Mouse (Mus musculus): ENCODE results near the gene Shroom3. TPM values are rescaled to one million over a fixed set of nuclear protein-coding genes. Genes with fewer than 3 reads are reported as not detected.

The Shroom3 gene
- polyA plus RNA-seq, 1 experiment from 2014 or later: 2.1 TPM

DNA sequence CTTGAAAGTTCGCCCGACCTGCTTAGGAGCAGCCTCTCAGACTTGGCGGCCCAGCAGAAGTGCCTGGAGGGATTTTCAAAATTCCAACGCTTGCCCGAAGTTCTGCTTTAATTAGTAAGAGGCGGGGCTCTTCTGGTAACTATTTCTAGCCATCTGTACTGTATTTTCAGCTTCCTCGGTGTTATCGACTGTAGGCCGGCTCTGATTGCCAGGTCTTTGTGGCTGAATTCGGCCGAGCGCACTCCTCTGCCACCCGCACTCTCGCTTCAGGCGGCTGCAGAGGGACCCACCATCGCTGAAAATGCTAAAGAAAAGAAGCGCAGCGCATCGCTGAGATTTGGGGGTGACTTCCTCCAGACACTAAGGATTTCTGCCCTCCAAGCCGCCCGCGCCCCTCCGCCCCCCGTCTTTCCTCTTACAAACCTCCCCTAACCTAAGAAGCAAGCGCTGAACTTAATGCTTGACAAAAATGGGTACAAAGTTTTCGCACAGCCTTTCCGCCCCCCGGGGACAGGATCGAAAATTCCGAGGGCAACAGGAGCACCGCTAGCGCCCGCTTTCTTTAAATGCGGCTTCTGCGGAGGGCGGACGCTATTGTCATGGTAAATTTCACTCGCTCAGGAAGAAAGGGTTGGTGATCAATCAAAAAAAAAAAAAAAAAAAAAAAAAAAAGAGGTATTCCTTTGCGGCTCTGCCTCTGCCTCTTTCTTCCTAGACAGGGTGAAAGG, 450 bp upstream of the Shroom3 start:
- Histone ChIP-seq H3K4me3 (peak overlapping the region; percentile 56), H3K9ac (peak overlapping the region; percentile 76), H3K4me2 (peak overlapping the region; percentile 98), H3K9me3 (no peaks in the 10 kb centered on the region), H3K27me3 (no peaks in the 10 kb centered on the region), H3K4me1 (replicated peaks) (peaks cover 15% of the 10 kb centered on the region), H3K27ac (peak overlapping the region; percentile 62), H3K36me3 (no peaks in the 10 kb centered on the region)
- 1% methylated on average over 39 of the region's 39 CpGs for WGBS
- 0 out of 2 replicates have a peak, but pooled peaks have one; percentile 29 for ATAC-seq (ENCODE audit: low FRiP score)

DNA sequence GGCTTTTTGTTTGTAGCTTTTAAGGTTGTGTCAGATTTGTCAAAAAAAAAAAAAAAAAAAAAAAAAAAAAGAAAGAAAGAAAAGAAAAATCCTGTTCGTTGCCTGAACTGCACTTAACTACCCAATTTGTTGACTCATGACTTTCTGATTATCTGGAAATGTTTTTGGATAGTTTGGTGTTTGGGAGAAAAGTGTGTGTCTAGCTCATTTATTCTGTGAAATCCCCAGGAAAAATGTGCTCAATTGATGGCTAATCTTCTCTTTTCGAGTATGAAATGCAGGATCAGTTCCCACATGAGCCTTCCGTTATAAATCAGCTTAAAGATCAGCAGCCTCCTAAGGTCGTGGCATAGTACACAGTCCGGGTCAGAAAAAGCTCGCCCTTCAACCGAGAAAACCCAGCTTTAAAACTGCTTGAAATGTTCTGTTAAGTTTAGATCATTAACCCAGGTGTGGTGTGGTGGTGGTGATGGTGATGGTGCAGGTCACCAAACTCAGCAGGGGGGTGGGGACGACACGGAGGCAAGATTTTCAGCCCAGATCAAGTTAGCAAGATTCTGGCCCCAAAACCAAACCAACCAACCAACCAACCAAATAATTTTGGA, 738 bp downstream of the Shroom3 start:
- WGBS: 10% methylated on average over 9 of the region's 9 CpGs
- Histone ChIP-seq H3K4me2 (peak overlapping the region; percentile 98), H3K36me3 (no peaks in the 10 kb centered on the region), H3K9me3 (no peaks in the 10 kb centered on the region), H3K27ac (no peak overlapping the region), H3K4me3 (peak overlapping the region; percentile 56), H3K27me3 (no peaks in the 10 kb centered on the region), H3K4me1 (replicated peaks) (peaks cover 15% of the 10 kb centered on the region), H3K9ac (no peak overlapping the region)
- ATAC-seq (ENCODE audit: low FRiP score): no peak

DNA sequence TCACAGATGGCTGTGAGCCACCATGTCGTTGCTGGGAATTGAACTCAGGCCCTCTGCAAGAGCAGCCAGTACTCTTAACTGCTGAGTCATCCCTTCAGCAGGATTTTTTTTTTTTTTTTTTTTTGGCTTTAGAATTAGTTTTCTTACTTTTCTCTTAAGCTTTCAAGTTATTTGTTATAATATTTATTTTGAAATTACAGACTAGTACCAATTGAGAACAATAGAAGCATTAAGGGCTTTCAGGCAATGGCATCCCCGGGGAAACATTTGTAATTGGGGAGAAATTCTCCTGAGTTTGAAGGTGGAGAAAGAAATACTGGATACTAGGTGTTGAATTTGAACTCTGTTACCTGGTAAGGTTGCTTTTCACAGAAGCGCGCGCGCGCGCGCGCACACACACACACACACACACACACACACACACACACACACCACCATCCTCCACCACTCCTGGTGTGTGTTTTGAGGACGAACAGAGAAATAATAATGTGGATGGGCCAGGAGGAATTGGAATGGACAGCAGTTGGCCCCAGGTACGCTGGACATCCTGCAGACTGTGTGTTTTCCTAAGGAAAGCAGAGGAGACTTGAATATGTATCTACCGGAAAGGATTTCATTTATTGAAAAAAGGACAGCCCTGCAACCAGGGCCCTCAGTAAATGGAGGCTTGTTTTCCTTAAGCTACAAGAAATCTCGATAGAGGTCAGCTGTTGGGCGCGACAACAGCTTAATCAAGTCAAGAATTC, 1.7 kb downstream of the Shroom3 start:
- Histone ChIP-seq H3K9me3 (no peaks in the 10 kb centered on the region), H3K9ac (no peak overlapping the region), H3K27ac (no peak overlapping the region), H3K36me3 (no peaks in the 10 kb centered on the region), H3K27me3 (no peaks in the 10 kb centered on the region), H3K4me3 (0 out of 2 replicates have a peak overlapping the region, but pooled peaks have one; percentile 7), H3K4me1 (replicated peaks) (peaks cover 13% of the 10 kb centered on the region), H3K4me2 (0 out of 2 replicates have a peak overlapping the region, but pooled peaks have one; percentile 8)
- 87% methylated on average over 16 of the region's 16 CpGs for WGBS
- no peak for ATAC-seq (ENCODE audit: low FRiP score)

GRCm38 (mm10) chr5:92688124-92688523, 4.9 kb downstream of the Shroom3 start:
- Histone ChIP-seq H3K27ac (no peak overlapping the region), H3K9me3 (no peaks in the 10 kb centered on the region), H3K4me3 (no peak overlapping the region), H3K27me3 (no peaks in the 10 kb centered on the region), H3K9ac (no peak overlapping the region), H3K36me3 (no peaks in the 10 kb centered on the region), H3K4me2 (no peak overlapping the region), H3K4me1 (replicated peaks) (peaks cover 6% of the 10 kb centered on the region)
- ATAC-seq (ENCODE audit: low FRiP score): no peak
- 83% methylated on average over 5 of the region's 5 CpGs for WGBS

- no peak overlapping the region for H3K4me2 ChIP-seq
- no peaks in the 10 kb centered on the region for H3K36me3 ChIP-seq
- H3K9ac ChIP-seq: no peak overlapping the region
- H3K4me1 ChIP-seq (replicated peaks): peaks cover 3% of the 10 kb centered on the region
- H3K27me3 ChIP-seq: no peaks in the 10 kb centered on the region
- no peak overlapping the region for H3K27ac ChIP-seq
- no peaks in the 10 kb centered on the region for H3K9me3 ChIP-seq
- H3K4me3 ChIP-seq: no peak overlapping the region
- WGBS: 86% methylated on average over 9 of the region's 9 CpGs
- ATAC-seq (ENCODE audit: low FRiP score): no peak
Observed at GRCm38 (mm10) chr5:92688569-92688968, 5.3 kb downstream of the Shroom3 start.

- 62% methylated on average over 16 of the region's 16 CpGs for WGBS
- Histone ChIP-seq H3K27ac (no peak overlapping the region), H3K27me3 (no peaks in the 10 kb centered on the region), H3K4me3 (no peak overlapping the region), H3K4me1 (replicated peaks) (no peaks in the 10 kb centered on the region), H3K4me2 (no peak overlapping the region), H3K9me3 (no peaks in the 10 kb centered on the region), H3K9ac (no peak overlapping the region), H3K36me3 (no peaks in the 10 kb centered on the region)
- no peak for ATAC-seq (ENCODE audit: low FRiP score)
Observed at GRCm38 (mm10) chr5:92692206-92693007, 9.2 kb downstream of the Shroom3 start.

- no peak overlapping the region for H3K9ac ChIP-seq
- no peaks in the 10 kb centered on the region for H3K9me3 ChIP-seq
- H3K27me3 ChIP-seq: no peaks in the 10 kb centered on the region
- no peak for ATAC-seq (ENCODE audit: low FRiP score)
- H3K36me3 ChIP-seq: no peaks in the 10 kb centered on the region
- H3K4me2 ChIP-seq: no peak overlapping the region
- WGBS: 88% methylated on average over 3 of the region's 3 CpGs
- H3K4me3 ChIP-seq: no peak overlapping the region
- no peak overlapping the region for H3K27ac ChIP-seq
- peaks cover 9% of the 10 kb centered on the region for H3K4me1 ChIP-seq (replicated peaks)
Observed at GRCm38 (mm10) chr5:92693744-92694143, 10.5 kb downstream of the Shroom3 start.

GRCm38 (mm10) chr5:92694316-92694995, 11.2 kb downstream of the Shroom3 start:
- no peak for ATAC-seq (ENCODE audit: low FRiP score)
- H3K4me3 ChIP-seq: no peak overlapping the region
- H3K9ac ChIP-seq: no peak overlapping the region
- WGBS: 67% methylated on average over 10 of the region's 10 CpGs
- no peak overlapping the region for H3K27ac ChIP-seq
- H3K4me1 ChIP-seq (replicated peaks): peaks cover 16% of the 10 kb centered on the region
- H3K4me2 ChIP-seq: no peak overlapping the region
- H3K27me3 ChIP-seq: no peaks in the 10 kb centered on the region
- no peaks in the 10 kb centered on the region for H3K9me3 ChIP-seq
- H3K36me3 ChIP-seq: no peaks in the 10 kb centered on the region

GRCm38 (mm10) chr5:92698131-92698836, 15.0 kb downstream of the Shroom3 start:
- ATAC-seq (ENCODE audit: low FRiP score): peak; percentile 69
- peaks cover 16% of the 10 kb centered on the region for H3K4me1 ChIP-seq (replicated peaks)
- peak overlapping the region; percentile 39 for H3K4me3 ChIP-seq
- H3K27ac ChIP-seq: peak overlapping the region; percentile 80
- no peaks in the 10 kb centered on the region for H3K9me3 ChIP-seq
- H3K9ac ChIP-seq: peak overlapping the region; percentile 70
- no peaks in the 10 kb centered on the region for H3K36me3 ChIP-seq
- no peaks in the 10 kb centered on the region for H3K27me3 ChIP-seq
- H3K4me2 ChIP-seq: peak overlapping the region; percentile 64
- WGBS: 2% methylated on average over 15 of the region's 15 CpGs

- Histone ChIP-seq H3K4me3 (peak overlapping the region; percentile 39), H3K9ac (peak overlapping the region; percentile 70), H3K27ac (peak overlapping the region; percentile 80), H3K4me2 (peak overlapping the region; percentile 64), H3K27me3 (no peaks in the 10 kb centered on the region), H3K4me1 (replicated peaks) (peaks cover 16% of the 10 kb centered on the region), H3K9me3 (no peaks in the 10 kb centered on the region), H3K36me3 (no peaks in the 10 kb centered on the region)
- WGBS: 5% methylated on average over 17 of the region's 17 CpGs
- ATAC-seq (ENCODE audit: low FRiP score): peak; percentile 83
Observed at GRCm38 (mm10) chr5:92698837-92699529, 15.7 kb downstream of the Shroom3 start.
